Mouse (Mus musculus): Measurements from ENCODE around the gene Apbb2. TPM values are rescaled to one million over a fixed set of nuclear protein-coding genes. Genes with fewer than 3 reads are reported as not detected.

Apbb2 gene
- polyA plus RNA-seq, 1 experiment from 2014 or later, result 126 TPM

GRCm38 (mm10) chr5:66337969-66338345 lies 280.6 kb downstream of the Apbb2 start:
- WGBS, result 19% methylated on average over 6 of the region's 6 CpGs
- Histone ChIP-seq H3K9me3 (no peaks in the 10 kb centered on the region), H3K27ac (peak overlapping the region; percentile 90), H3K27me3 (no peaks in the 10 kb centered on the region), H3K9ac (peak overlapping the region; percentile 83), H3K4me3 (peak overlapping the region; percentile 64), H3K4me1 (replicated peaks) (peaks cover 74% of the 10 kb centered on the region), H3K4me2 (peak overlapping the region; percentile 91), H3K36me3 (no peaks in the 10 kb centered on the region)
- peak; percentile 43 for ATAC-seq (ENCODE audit: low FRiP score)

GRCm38 (mm10) chr5:66337025-66337968 lies 281.3 kb downstream of the Apbb2 start:
- peak overlapping the region; percentile 91 for H3K4me2 ChIP-seq
- H3K27me3 ChIP-seq, result no peaks in the 10 kb centered on the region
- peak overlapping the region; percentile 90 for H3K27ac ChIP-seq
- peaks cover 74% of the 10 kb centered on the region for H3K4me1 ChIP-seq (replicated peaks)
- WGBS, result 4% methylated on average over 38 of the region's 38 CpGs
- ATAC-seq (ENCODE audit: low FRiP score), result peak; percentile 63
- H3K36me3 ChIP-seq, result no peaks in the 10 kb centered on the region
- peak overlapping the region; percentile 83 for H3K9ac ChIP-seq
- H3K9me3 ChIP-seq, result no peaks in the 10 kb centered on the region
- peak overlapping the region; percentile 64 for H3K4me3 ChIP-seq

- 94% methylated on average over 6 of the region's 6 CpGs for WGBS
These were observed 287.8 kb downstream of the Apbb2 start for GRCm38 (mm10) chr5:66330806-66331205.

GRCm38 (mm10) chr5:66328766-66329165 lies 289.8 kb downstream of the Apbb2 start:
- ATAC-seq (ENCODE audit: low FRiP score), result no peak
- Histone ChIP-seq H3K27ac (peak overlapping the region; percentile 66), H3K27me3 (no peaks in the 10 kb centered on the region), H3K4me2 (peak overlapping the region; percentile 45), H3K9ac (no peak overlapping the region), H3K36me3 (no peaks in the 10 kb centered on the region; the same call in 1 of the 2 replicates), H3K9me3 (no peaks in the 10 kb centered on the region), H3K4me3 (no peak overlapping the region), H3K4me1 (replicated peaks) (peaks cover 37% of the 10 kb centered on the region)
- WGBS, result 62% methylated on average over 7 of the region's 7 CpGs

More at GRCm38 (mm10) chr5:66330806-66331205, 287.8 kb downstream of the Apbb2 start:
- Histone ChIP-seq H3K36me3 (no peaks in the 10 kb centered on the region; the same call in 1 of the 2 replicates), H3K27ac (no peak overlapping the region), H3K9me3 (no peaks in the 10 kb centered on the region), H3K4me2 (no peak overlapping the region), H3K4me1 (replicated peaks) (peaks cover 41% of the 10 kb centered on the region), H3K27me3 (no peaks in the 10 kb centered on the region), H3K4me3 (no peak overlapping the region), H3K9ac (no peak overlapping the region)
- ATAC-seq (ENCODE audit: low FRiP score), result no peak

- peak; percentile 88 for ATAC-seq (ENCODE audit: low FRiP score)
- H3K9ac ChIP-seq, result peak overlapping the region; percentile 46
- no peaks in the 10 kb centered on the region for H3K27me3 ChIP-seq
- no peaks in the 10 kb centered on the region for H3K9me3 ChIP-seq
- WGBS, result 17% methylated on average over 19 of the region's 19 CpGs
- peak overlapping the region; percentile 77 for H3K27ac ChIP-seq
- H3K36me3 ChIP-seq, result no peaks in the 10 kb centered on the region; the same call in 1 of the 2 replicates
- peaks cover 37% of the 10 kb centered on the region for H3K4me1 ChIP-seq (replicated peaks)
- H3K4me3 ChIP-seq, result peak overlapping the region; percentile 15
- peak overlapping the region; percentile 45 for H3K4me2 ChIP-seq
These were observed 290.4 kb downstream of the Apbb2 start for GRCm38 (mm10) chr5:66327949-66328726.

GRCm38 (mm10) chr5:66326395-66326794 lies 292.2 kb downstream of the Apbb2 start:
- WGBS, result 78% methylated on average over 7 of the region's 7 CpGs

GRCm38 (mm10) chr5:66323603-66324002 lies 295.0 kb downstream of the Apbb2 start:
- H3K9ac ChIP-seq, result no peak overlapping the region
- H3K9me3 ChIP-seq, result no peaks in the 10 kb centered on the region
- whole genome bisulfite sequencing, result 85% methylated on average over 11 of the region's 11 CpGs
- H3K4me2 ChIP-seq, result no peak overlapping the region
- H3K36me3 ChIP-seq, result peaks cover 5% of the 10 kb centered on the region
- H3K27ac ChIP-seq, result no peak overlapping the region
- H3K4me3 ChIP-seq, result no peak overlapping the region
- H3K4me1 ChIP-seq (replicated peaks), result peaks cover 37% of the 10 kb centered on the region
- ATAC-seq (ENCODE audit: low FRiP score), result no peak
- no peaks in the 10 kb centered on the region for H3K27me3 ChIP-seq

More at GRCm38 (mm10) chr5:66326395-66326794, 292.2 kb downstream of the Apbb2 start:
- Histone ChIP-seq H3K9ac (no peak overlapping the region), H3K9me3 (no peaks in the 10 kb centered on the region), H3K27me3 (no peaks in the 10 kb centered on the region), H3K4me2 (no peak overlapping the region), H3K4me1 (replicated peaks) (peaks cover 37% of the 10 kb centered on the region), H3K27ac (no peak overlapping the region), H3K36me3 (no peaks in the 10 kb centered on the region; the same call in 1 of the 2 replicates), H3K4me3 (no peak overlapping the region)
- no peak for ATAC-seq (ENCODE audit: low FRiP score)

GRCm38 (mm10) chr5:66323131-66323530 lies 295.5 kb downstream of the Apbb2 start:
- Histone ChIP-seq H3K9ac (no peak overlapping the region), H3K36me3 (peaks cover 8% of the 10 kb centered on the region), H3K27me3 (no peaks in the 10 kb centered on the region), H3K27ac (no peak overlapping the region), H3K4me1 (replicated peaks) (peaks cover 32% of the 10 kb centered on the region), H3K4me2 (no peak overlapping the region), H3K4me3 (no peak overlapping the region), H3K9me3 (no peaks in the 10 kb centered on the region)
- ATAC-seq (ENCODE audit: low FRiP score), result no peak
- 83% methylated on average over 4 of the region's 4 CpGs for WGBS

GRCm38 (mm10) chr5:66319827-66320404 lies 298.7 kb downstream of the Apbb2 start:
- peaks cover 33% of the 10 kb centered on the region for H3K4me1 ChIP-seq (replicated peaks)
- H3K27me3 ChIP-seq, result no peaks in the 10 kb centered on the region
- peak overlapping the region; percentile 79 for H3K27ac ChIP-seq
- H3K4me3 ChIP-seq, result no peak overlapping the region
- H3K9ac ChIP-seq, result no peak overlapping the region
- no peaks in the 10 kb centered on the region for H3K9me3 ChIP-seq
- ATAC-seq (ENCODE audit: low FRiP score), result no peak
- H3K36me3 ChIP-seq, result peaks cover 8% of the 10 kb centered on the region; the same call in 1 of the 2 replicates
- WGBS, result 21% methylated on average over 14 of the region's 14 CpGs
- H3K4me2 ChIP-seq, result peak overlapping the region; percentile 28

- no peak overlapping the region for H3K4me3 ChIP-seq
- H3K27ac ChIP-seq, result peak overlapping the region; percentile 79
- no peak for ATAC-seq (ENCODE audit: low FRiP score)
- no peak overlapping the region for H3K9ac ChIP-seq
- no peaks in the 10 kb centered on the region for H3K9me3 ChIP-seq
- H3K4me1 ChIP-seq (replicated peaks), result peaks cover 28% of the 10 kb centered on the region
- WGBS, result 70% methylated on average over 6 of the region's 6 CpGs
- peak overlapping the region; percentile 28 for H3K4me2 ChIP-seq
- H3K27me3 ChIP-seq, result no peaks in the 10 kb centered on the region
- peaks cover 8% of the 10 kb centered on the region; the same call in 1 of the 2 replicates for H3K36me3 ChIP-seq
These were observed 299.2 kb downstream of the Apbb2 start for GRCm38 (mm10) chr5:66319341-66319740.

GRCm38 (mm10) chr5:66315791-66316190 lies 302.8 kb downstream of the Apbb2 start:
- Histone ChIP-seq H3K9ac (no peak overlapping the region), H3K4me2 (no peak overlapping the region), H3K4me3 (no peak overlapping the region), H3K27ac (0 out of 2 replicates have a peak overlapping the region, but pooled peaks have one; percentile 30), H3K4me1 (replicated peaks) (peaks cover 23% of the 10 kb centered on the region), H3K9me3 (no peaks in the 10 kb centered on the region), H3K36me3 (peaks cover 25% of the 10 kb centered on the region), H3K27me3 (no peaks in the 10 kb centered on the region)
- no peak for ATAC-seq (ENCODE audit: low FRiP score)
- 87% methylated on average over 5 of the region's 5 CpGs for WGBS

- Histone ChIP-seq H3K4me2 (no peak overlapping the region), H3K4me1 (replicated peaks) (no peaks in the 10 kb centered on the region; the same call in 1 of the 2 replicates), H3K27me3 (no peaks in the 10 kb centered on the region), H3K27ac (no peak overlapping the region), H3K9me3 (no peaks in the 10 kb centered on the region), H3K4me3 (no peak overlapping the region), H3K36me3 (peaks cover 68% of the 10 kb centered on the region), H3K9ac (no peak overlapping the region)
- ATAC-seq (ENCODE audit: low FRiP score), result no peak
- WGBS, result 90% methylated on average over 11 of the region's 11 CpGs
These were observed 307.8 kb downstream of the Apbb2 start for GRCm38 (mm10) chr5:66310806-66311205.

All from hindbrain, embryonic 13.5 days (tissue).